Mouse (Mus musculus): ENCODE measurements at regions not wholly inside any gene's neighbourhood (a gene's known extent, or its start where the extent isn't known, plus 50 kb on each side); places are given as distances from the start of the nearest gene placed in this dataset.

GRCm38 (mm10) chr19:32976507-32976906 lies 219.2 kb downstream of the Pten start:
- TF ChIP-seq CTCF (conservative IDR thresholded peaks at IDR 0.05; ENCODE audit: insufficient read depth, insufficient read length, low read depth, low read length) (no peak), POLR2A (IDR thresholded peaks at IDR 0.05; ENCODE audit: low read depth, low read length) (no peak)
